Mouse (Mus musculus) left cerebral cortex, adult 2 months (tissue): ENCODE data around the gene Agtrap. TPM values are rescaled to one million over a fixed set of nuclear protein-coding genes. Genes with fewer than 3 reads are reported as not detected.

Source experiments
- DNase-seq, 2 experiments: peaks; one replicate each; pipeline ENCODE4 v3.0.0; 2021 to 2022; ENCODE audit warnings: low spot score in 2 of 2, mixed read lengths in 1 of 2; ENCODE audit errors: extremely low spot score in 1 of 2
- H3K27ac ChIP-seq: fragments of 200-600 bp; 2 replicates; pipeline ENCODE4 v1.8.1; 2022
- H3K4me3 ChIP-seq: fragments of 200-600 bp; 2 replicates; pipeline ENCODE4 v1.8.1; 2022
- CTCF ChIP-seq: fragments of 200-600 bp; IDR thresholded peaks from 2 replicates; pipeline ENCODE4 v1.8.1; 2022; ENCODE audit warnings: antibody characterized with exemption, mild to moderate bottlenecking, moderate library complexity
- intact Hi-C: fragments of 180-260 bp; cut with DNase I; formaldehyde crosslinking; loops from one replicate; pipeline ENCODE4 v1.15.1; 2025
- total RNA-seq, 2 experiments: library from RNA; stranded (reverse); gene quantifications; 2 replicates each; pipeline ENCODE4 v1.2.3; 2021

The Agtrap gene
- total RNA-seq, 2 experiments from 2014 or later, result 6.6 to 10.2 TPM

DNA sequence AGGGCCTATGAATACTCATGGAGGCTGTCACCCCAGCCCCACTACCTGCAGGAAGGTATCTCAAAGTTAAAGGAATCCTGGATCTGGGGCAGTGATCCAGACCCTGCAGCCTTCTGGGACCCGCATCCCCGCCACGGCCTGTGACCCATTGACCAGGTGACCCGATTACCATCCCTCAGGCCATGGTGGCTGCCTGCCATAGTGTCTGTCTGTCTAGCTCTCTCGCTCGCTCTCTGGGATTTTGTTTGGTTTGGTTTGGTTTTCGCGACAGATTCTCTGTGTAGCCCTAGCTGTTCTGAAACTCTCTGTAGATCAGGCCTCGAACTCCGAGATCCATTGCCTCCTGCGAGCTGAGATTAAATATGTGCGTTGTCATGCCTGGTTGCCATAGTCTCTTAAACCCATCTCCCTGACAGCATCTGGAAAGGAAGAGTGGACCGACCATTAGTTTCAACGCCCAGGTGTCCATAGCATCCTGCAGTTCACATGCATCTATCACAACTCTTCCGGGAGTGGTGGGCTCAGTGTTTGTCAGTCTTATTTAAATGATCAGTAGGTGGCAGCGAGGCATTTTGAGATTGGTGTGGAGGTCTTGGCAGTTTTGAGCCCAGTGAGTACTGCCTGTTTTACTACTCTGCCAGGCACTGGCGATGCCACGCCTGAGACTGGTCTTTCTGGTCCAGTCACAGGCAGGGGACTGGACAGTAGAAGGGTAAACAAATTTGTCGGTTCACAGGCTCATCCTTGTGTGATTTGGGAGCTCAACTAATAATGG lies 48.4 kb downstream of the Agtrap start:
- Histone ChIP-seq H3K4me3 (peak overlapping the region; percentile 92), H3K27ac (peak overlapping the region; percentile 87)
- DNase-seq, result no peak
- no peak; the same call in 1 of the 2 replicates for TF ChIP-seq CTCF
- intact Hi-C loops, result loop anchor here (1.0 kb wide), 2 partner anchors 14 to 99 kb away; partner anchors contain the start of gene 2510039O18Rik

DNA sequence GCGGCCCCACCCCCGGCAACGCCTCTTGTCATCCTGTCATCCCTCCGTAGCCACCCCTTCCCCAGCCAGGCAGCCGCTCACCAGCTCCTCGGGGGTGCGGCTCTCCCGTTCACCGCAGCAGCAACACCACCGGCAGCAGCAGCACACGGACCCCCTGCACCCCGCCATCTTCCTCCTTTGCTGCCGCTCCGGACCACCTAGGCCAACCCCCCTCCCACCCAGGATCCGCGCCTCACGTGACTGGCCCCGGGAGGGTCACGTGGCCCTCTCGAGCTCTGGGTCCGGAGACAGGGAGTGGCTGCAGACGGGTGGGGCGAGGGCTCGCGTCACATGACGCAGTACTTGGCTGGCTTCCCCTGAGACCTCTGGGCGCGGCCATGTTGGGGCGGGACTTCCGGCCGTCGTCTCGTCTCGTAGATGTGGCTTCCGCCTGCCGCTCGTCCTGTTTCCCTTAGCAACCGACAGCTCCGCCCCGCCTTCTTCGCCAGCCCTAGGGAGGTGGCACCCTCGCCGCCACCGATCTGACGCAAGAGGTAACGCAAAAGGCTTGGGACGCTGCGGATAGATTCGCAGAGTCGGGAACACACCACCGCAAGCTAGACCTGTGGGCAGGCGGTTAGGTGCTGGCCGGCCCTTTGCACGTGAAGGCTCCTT lies 49.1 kb downstream of the Agtrap start, which contains the start of the genes Clcn6 and Mthfr:
Gene Clcn6 (minus strand): TSS at position 222 of the 654 bp plus-strand sequence.
Gene Mthfr (plus strand): TSS at position 478 of the 654 bp plus-strand sequence.
- Histone ChIP-seq H3K27ac (peak within 1 kb of the TSS; percentile 94), H3K4me3 (peak within 1 kb of the TSS; percentile 92)
- no peak for TF ChIP-seq CTCF
- DNase-seq, result peak; percentile 100
- intact Hi-C loops, result loop anchor here (1.0 kb wide), 2 partner anchors 15 to 98 kb away; partner anchors contain the start of gene 2510039O18Rik

DNA sequence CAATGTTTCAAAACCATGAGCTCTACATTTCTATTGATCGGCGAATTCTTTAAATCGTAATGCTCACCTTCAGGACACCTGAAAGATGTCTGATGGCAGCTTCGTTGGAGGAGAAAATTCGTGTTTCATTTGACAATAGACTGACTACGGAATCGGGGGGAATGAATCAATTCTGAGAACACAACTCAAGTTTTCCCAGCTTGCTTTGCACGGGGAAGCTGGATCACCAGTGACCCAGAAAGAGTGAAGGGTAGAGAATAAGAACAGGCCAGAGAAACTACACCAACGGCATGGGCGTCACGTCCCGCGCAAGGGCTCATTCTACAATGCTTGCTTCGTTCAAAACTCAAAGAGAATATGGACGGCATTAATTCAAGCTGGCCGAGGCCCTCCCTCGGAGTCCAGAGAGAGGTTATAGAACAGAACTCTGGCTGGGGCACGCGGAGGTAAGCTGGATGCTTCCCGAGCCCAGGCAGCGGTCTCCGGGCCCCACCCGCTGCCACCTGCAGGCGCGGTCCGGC lies 49.7 kb downstream of the Agtrap start:
- no peak; the same call in 1 of the 2 replicates for TF ChIP-seq CTCF
- no peak for DNase-seq
- intact Hi-C loops, result no loop called here
- H3K4me3 ChIP-seq, result peak overlapping the region; percentile 92
- H3K27ac ChIP-seq, result peak overlapping the region; percentile 94

DNA sequence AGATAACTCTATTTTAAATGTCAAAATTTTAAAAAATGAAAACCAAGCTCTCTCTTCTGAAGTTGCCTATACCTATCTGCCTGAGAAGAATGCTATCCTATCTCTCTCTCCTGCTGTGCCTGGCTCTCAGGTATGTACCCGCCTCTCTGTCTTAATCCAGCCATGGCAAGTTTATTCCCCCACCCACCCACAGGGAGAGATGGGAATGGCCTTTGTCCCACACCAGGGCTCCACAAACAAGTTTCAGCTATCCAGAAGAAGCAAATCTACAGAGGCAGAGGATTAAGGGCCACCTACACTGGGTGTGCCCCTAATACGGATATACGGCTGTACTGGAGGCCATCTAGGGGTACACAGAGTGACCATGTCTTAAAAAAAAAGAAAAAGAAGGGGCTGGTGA lies 52.4 kb downstream of the Agtrap start:
- no peak overlapping the region for H3K4me3 ChIP-seq
- no peak overlapping the region for H3K27ac ChIP-seq
- intact Hi-C loops, result no loop called here
- no peak for TF ChIP-seq CTCF
- no peak for DNase-seq

DNA sequence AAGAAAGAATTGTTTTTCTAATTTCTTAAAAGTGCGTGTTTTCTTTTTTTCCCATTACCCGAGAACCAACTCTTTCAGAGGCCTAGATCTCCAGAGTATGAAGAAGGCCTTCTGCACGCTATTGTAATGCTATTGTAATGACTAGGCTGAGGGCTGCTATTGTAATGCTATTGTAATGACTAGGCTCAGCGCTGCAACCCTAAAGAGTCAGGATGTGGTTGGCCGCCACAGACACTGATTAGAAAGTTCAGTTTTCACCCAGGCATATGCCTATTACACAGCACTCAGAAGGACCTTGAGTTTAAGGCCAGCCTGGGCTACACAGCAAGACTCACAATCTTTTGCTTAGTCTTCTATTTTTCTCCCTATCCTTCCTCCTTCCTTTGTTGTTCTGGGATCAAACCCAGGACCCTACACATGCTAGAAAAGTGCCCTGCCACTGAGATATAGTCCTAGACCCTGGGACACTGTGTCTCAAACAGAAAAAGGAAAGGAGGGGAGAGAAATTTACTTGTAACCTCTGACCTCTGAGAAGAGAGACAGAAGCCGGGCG lies 53.9 kb downstream of the Agtrap start:
- Histone ChIP-seq H3K4me3 (no peak overlapping the region), H3K27ac (no peak overlapping the region)
- intact Hi-C loops, result no loop called here
- DNase-seq, result no peak
- TF ChIP-seq CTCF, result no peak

DNA sequence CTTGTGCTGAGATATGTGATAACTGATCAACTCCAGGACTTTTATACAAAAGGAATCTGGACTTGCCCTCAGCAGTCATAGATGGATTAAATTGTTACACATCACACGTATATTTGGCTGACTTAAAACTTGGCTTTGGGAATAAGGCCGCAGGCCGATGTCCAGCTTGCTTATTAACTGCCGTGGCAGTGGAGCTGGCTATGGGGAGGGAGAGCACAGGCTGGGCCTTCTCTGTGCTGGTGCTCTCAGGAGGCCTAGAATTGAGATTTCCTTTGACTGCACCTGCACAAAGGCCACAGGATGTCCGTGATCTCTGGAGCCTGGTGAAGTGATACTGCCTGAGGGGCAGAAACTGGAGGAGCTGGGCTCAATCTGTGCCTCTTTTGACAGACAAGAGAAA lies 57.3 kb downstream of the Agtrap start:
- no peak for TF ChIP-seq CTCF
- Histone ChIP-seq H3K27ac (no peak overlapping the region), H3K4me3 (no peak overlapping the region)
- no peak for DNase-seq
- intact Hi-C loops, result no loop called here

DNA sequence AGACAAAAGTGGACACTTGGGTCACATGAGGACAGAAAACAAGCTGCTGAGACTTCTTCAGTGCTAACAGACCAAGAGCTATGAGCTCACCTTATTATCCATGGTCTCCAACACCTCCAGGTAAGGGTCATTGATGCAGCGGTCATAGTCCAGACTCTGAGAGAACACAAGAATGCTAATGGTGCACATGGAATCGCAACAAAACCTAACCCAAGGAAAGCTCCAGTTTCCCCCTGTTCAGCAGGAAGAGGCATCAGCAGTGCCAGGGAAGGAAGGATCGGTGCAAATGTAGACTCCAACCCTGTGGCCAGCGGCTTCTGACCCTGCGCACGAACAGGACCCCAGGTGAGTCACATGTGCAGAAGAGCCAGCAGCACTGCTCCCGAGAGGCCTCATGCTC lies 58.5 kb downstream of the Agtrap start:
- H3K4me3 ChIP-seq, result no peak overlapping the region
- intact Hi-C loops, result no loop called here
- H3K27ac ChIP-seq, result no peak overlapping the region
- no peak for DNase-seq
- no peak for TF ChIP-seq CTCF

Other genes starting within 250 kb of the Agtrap start
- 10 to 100 TPM; 18.2 to 21.5 TPM for gene Zfp933, start 239.7 kb downstream of the Agtrap start, total RNA-seq
- gene Miip, start 219.2 kb downstream of the Agtrap start, total RNA-seq, result 10 to 100 TPM; 18.6 to 20.3 TPM
- gene Fv1, start 219.1 kb downstream of the Agtrap start, total RNA-seq, result 10 to 100 TPM in 1 of 2 experiments, 1 to 10 TPM in 1; 9.9 to 11.8 TPM
- 100 to 1,000 TPM; 181 to 199 TPM for gene Mfn2, start 183.3 kb downstream of the Agtrap start, total RNA-seq
- 10 to 100 TPM; 14.2 to 14.4 TPM for gene Plod1, start 151.3 kb downstream of the Agtrap start, total RNA-seq
- gene 2510039O18Rik, start 147.1 kb downstream of the Agtrap start, total RNA-seq, result 10 to 100 TPM; 28.9 to 31.2 TPM
- gene Nppb, start 102.2 kb downstream of the Agtrap start, total RNA-seq, result not detected
- not detected for gene Nppa, start 87.3 kb downstream of the Agtrap start, total RNA-seq
- 10 to 100 TPM; 81.4 to 84.4 TPM for gene Clcn6, start 49.2 kb downstream of the Agtrap start, total RNA-seq
- gene Mthfr, start 49.0 kb downstream of the Agtrap start, total RNA-seq, result 10 to 100 TPM; 30.7 to 32.0 TPM
- 10 to 100 TPM; 14.2 to 16.1 TPM for gene Mad2l2, start 42.4 kb upstream of the Agtrap start, total RNA-seq
- gene Draxin, start 42.7 kb upstream of the Agtrap start, total RNA-seq, result under 1 TPM; 0.20 to 0.30 TPM
- gene Fbxo6, start 64.1 kb upstream of the Agtrap start, total RNA-seq, result 10 to 100 TPM; 28.9 to 30.2 TPM
- gene Fbxo44, start 72.5 kb upstream of the Agtrap start, total RNA-seq, result 100 to 1,000 TPM; 140 to 156 TPM
- 100 to 1,000 TPM; 101 to 107 TPM for gene Fbxo2, start 72.6 kb upstream of the Agtrap start, total RNA-seq
- 10 to 100 TPM; 32.2 to 34.3 TPM for gene Disp3, start 199.9 kb upstream of the Agtrap start, total RNA-seq